Mouse (Mus musculus): ENCODE measurements around the gene Ubox5.

DNA sequence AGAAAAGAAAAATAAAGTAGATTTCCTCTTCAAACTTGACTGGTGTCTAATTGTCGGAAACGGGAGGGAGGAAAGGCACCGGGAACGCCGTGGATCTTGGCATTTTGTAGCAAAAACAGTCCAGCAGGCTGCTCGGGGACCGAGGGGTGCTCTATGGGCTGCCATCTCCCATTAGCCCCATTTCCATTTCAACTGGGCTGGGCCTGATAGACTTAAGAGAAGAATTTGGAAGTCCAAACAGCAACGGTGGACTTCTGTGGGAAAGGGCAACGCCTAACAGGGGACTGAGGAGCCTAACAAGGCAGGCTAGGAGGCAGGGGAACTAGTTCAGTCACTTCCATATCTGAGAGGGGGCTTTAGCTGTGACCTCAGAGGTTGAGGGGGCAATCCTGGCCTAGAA lies 52.8 kb downstream of the Ubox5 start:
- TF ChIP-seq POLR2A (IDR thresholded peaks at IDR 0.05; ENCODE audit: low read depth, low read length) (no peak), CTCF (IDR thresholded peaks at IDR 0.05; ENCODE audit: borderline replicate concordance, insufficient read depth, low read length) (no peak)
